Mouse (Mus musculus): ENCODE data around the gene Irgq. TPM values are rescaled to one million over a fixed set of nuclear protein-coding genes. Genes with fewer than 3 reads are reported as not detected.

The Irgq gene
- polyA plus RNA-seq, 1 experiment, result 0.18 TPM

- TF ChIP-seq TAL1 (IDR thresholded peaks at IDR 0.05; ENCODE audit: low read length) (no peak), GATA1 (IDR thresholded peaks at IDR 0.05; ENCODE audit: low read length) (no peak)
- no peaks in the 10 kb centered on the region for H3K36me3 ChIP-seq (ENCODE audit: control insufficient read depth)
- peaks cover 2% of the 10 kb centered on the region; the same call in 1 of the 2 replicates for H3K27me3 ChIP-seq (ENCODE audit: control insufficient read depth)
- no peak overlapping the region for H3K4me3 ChIP-seq (replicated peaks)
- no peaks in the 10 kb centered on the region for H3K9me3 ChIP-seq (ENCODE audit: control insufficient read depth, low read length)
- peaks cover 3% of the 10 kb centered on the region for H3K4me1 ChIP-seq (ENCODE audit: control insufficient read depth)
These were observed 6.8 kb upstream of the Irgq start for GRCm38 (mm10) chr7:24523723-24524122.

- Histone ChIP-seq H3K36me3 (ENCODE audit: control insufficient read depth) (no peaks in the 10 kb centered on the region), H3K27me3 (ENCODE audit: control insufficient read depth) (peaks cover 2% of the 10 kb centered on the region; the same call in 1 of the 2 replicates), H3K9me3 (ENCODE audit: control insufficient read depth, low read length) (no peaks in the 10 kb centered on the region), H3K4me1 (ENCODE audit: control insufficient read depth) (peaks cover 16% of the 10 kb centered on the region), H3K4me3 (replicated peaks) (no peak overlapping the region)
- TF ChIP-seq GATA1 (IDR thresholded peaks at IDR 0.05; ENCODE audit: low read length) (no peak), TAL1 (IDR thresholded peaks at IDR 0.05; ENCODE audit: low read length) (no peak)
These were observed 5.5 kb upstream of the Irgq start for GRCm38 (mm10) chr7:24524978-24525377.

- Histone ChIP-seq H3K27me3 (ENCODE audit: control insufficient read depth) (peaks cover 2% of the 10 kb centered on the region; the same call in 1 of the 2 replicates), H3K36me3 (ENCODE audit: control insufficient read depth) (no peaks in the 10 kb centered on the region), H3K4me1 (ENCODE audit: control insufficient read depth) (peaks cover 24% of the 10 kb centered on the region), H3K4me3 (replicated peaks) (no peak overlapping the region), H3K9me3 (ENCODE audit: control insufficient read depth, low read length) (no peaks in the 10 kb centered on the region)
- TF ChIP-seq GATA1 (IDR thresholded peaks at IDR 0.05; ENCODE audit: low read length), result no peak
- no peak for TF ChIP-seq TAL1 (IDR thresholded peaks at IDR 0.05; ENCODE audit: low read length)
These were observed 4.6 kb upstream of the Irgq start for GRCm38 (mm10) chr7:24525686-24526420.

GRCm38 (mm10) chr7:24528861-24529260 lies 1.6 kb upstream of the Irgq start:
- Histone ChIP-seq H3K4me3 (replicated peaks) (no peak overlapping the region), H3K27me3 (ENCODE audit: control insufficient read depth) (no peaks in the 10 kb centered on the region), H3K36me3 (ENCODE audit: control insufficient read depth) (peaks cover 8% of the 10 kb centered on the region), H3K4me1 (ENCODE audit: control insufficient read depth) (peaks cover 42% of the 10 kb centered on the region), H3K9me3 (ENCODE audit: control insufficient read depth, low read length) (0 out of 2 replicates have a peak, but pooled peaks cover 4% of the 10 kb centered on the region)
- no peak for TF ChIP-seq GATA1 (IDR thresholded peaks at IDR 0.05; ENCODE audit: low read length)
- TF ChIP-seq TAL1 (IDR thresholded peaks at IDR 0.05; ENCODE audit: low read length), result no peak

- H3K4me3 ChIP-seq (replicated peaks), result peak overlapping the region; percentile 84
- 0 out of 2 replicates have a peak, but pooled peaks cover 6% of the 10 kb centered on the region for H3K9me3 ChIP-seq (ENCODE audit: control insufficient read depth, low read length)
- peaks cover 42% of the 10 kb centered on the region for H3K4me1 ChIP-seq (ENCODE audit: control insufficient read depth)
- no peaks in the 10 kb centered on the region for H3K27me3 ChIP-seq (ENCODE audit: control insufficient read depth)
- TF ChIP-seq TAL1 (IDR thresholded peaks at IDR 0.05; ENCODE audit: low read length), result no peak
- TF ChIP-seq GATA1 (IDR thresholded peaks at IDR 0.05; ENCODE audit: low read length), result no peak
- peaks cover 15% of the 10 kb centered on the region for H3K36me3 ChIP-seq (ENCODE audit: control insufficient read depth)
These were observed 909 bp upstream of the Irgq start for GRCm38 (mm10) chr7:24529580-24529979.

- TF ChIP-seq TAL1 (IDR thresholded peaks at IDR 0.05; ENCODE audit: low read length) (no peak), GATA1 (IDR thresholded peaks at IDR 0.05; ENCODE audit: low read length) (no peak)
- Histone ChIP-seq H3K4me1 (ENCODE audit: control insufficient read depth) (peaks cover 41% of the 10 kb centered on the region), H3K27me3 (ENCODE audit: control insufficient read depth) (no peaks in the 10 kb centered on the region), H3K4me3 (replicated peaks) (peak overlapping the region; percentile 84), H3K9me3 (ENCODE audit: control insufficient read depth, low read length) (0 out of 2 replicates have a peak, but pooled peaks cover 6% of the 10 kb centered on the region), H3K36me3 (ENCODE audit: control insufficient read depth) (peaks cover 15% of the 10 kb centered on the region)
These were observed 902 bp downstream of the Irgq start for GRCm38 (mm10) chr7:24531211-24531971.

GRCm38 (mm10) chr7:24533031-24533571 lies 2.6 kb downstream of the Irgq start:
- peaks cover 15% of the 10 kb centered on the region for H3K36me3 ChIP-seq (ENCODE audit: control insufficient read depth)

GRCm38 (mm10) chr7:24533806-24534205 lies 3.3 kb downstream of the Irgq start:
- Histone ChIP-seq H3K4me3 (replicated peaks) (no peak overlapping the region), H3K9me3 (ENCODE audit: control insufficient read depth, low read length) (0 out of 2 replicates have a peak, but pooled peaks cover 6% of the 10 kb centered on the region), H3K4me1 (ENCODE audit: control insufficient read depth) (peaks cover 38% of the 10 kb centered on the region), H3K27me3 (ENCODE audit: control insufficient read depth) (no peaks in the 10 kb centered on the region), H3K36me3 (ENCODE audit: control insufficient read depth) (peaks cover 15% of the 10 kb centered on the region)
- TF ChIP-seq TAL1 (IDR thresholded peaks at IDR 0.05; ENCODE audit: low read length) (no peak), GATA1 (IDR thresholded peaks at IDR 0.05; ENCODE audit: low read length) (no peak)

More at GRCm38 (mm10) chr7:24533031-24533571, 2.6 kb downstream of the Irgq start:
- TF ChIP-seq GATA1 (IDR thresholded peaks at IDR 0.05; ENCODE audit: low read length) (no peak), TAL1 (IDR thresholded peaks at IDR 0.05; ENCODE audit: low read length) (no peak)
- 0 out of 2 replicates have a peak, but pooled peaks cover 6% of the 10 kb centered on the region for H3K9me3 ChIP-seq (ENCODE audit: control insufficient read depth, low read length)
- no peaks in the 10 kb centered on the region for H3K27me3 ChIP-seq (ENCODE audit: control insufficient read depth)
- H3K4me1 ChIP-seq (ENCODE audit: control insufficient read depth), result peaks cover 39% of the 10 kb centered on the region
- no peak overlapping the region for H3K4me3 ChIP-seq (replicated peaks)

- TF ChIP-seq GATA1 (IDR thresholded peaks at IDR 0.05; ENCODE audit: low read length) (no peak), TAL1 (IDR thresholded peaks at IDR 0.05; ENCODE audit: low read length) (no peak)
- Histone ChIP-seq H3K36me3 (ENCODE audit: control insufficient read depth) (peaks cover 15% of the 10 kb centered on the region), H3K9me3 (ENCODE audit: control insufficient read depth, low read length) (0 out of 2 replicates have a peak, but pooled peaks cover 6% of the 10 kb centered on the region), H3K27me3 (ENCODE audit: control insufficient read depth) (no peaks in the 10 kb centered on the region), H3K4me3 (replicated peaks) (no peak overlapping the region), H3K4me1 (ENCODE audit: control insufficient read depth) (peaks cover 33% of the 10 kb centered on the region)
These were observed 3.8 kb downstream of the Irgq start for GRCm38 (mm10) chr7:24534301-24534700.
